Mouse (Mus musculus) E14TG2a.4 (cell line): ENCODE data around the gene Vwa1.
A peak's percentile ranks its signal among the peaks of the same experiment; 100 is the strongest.

Experiments
- CTCF ChIP-seq: conservative IDR thresholded peaks from 2 replicates; pipeline ENCODE4 v1.5.1; 2014; ENCODE audit warnings: low read length
- NANOG ChIP-seq: IDR thresholded peaks from 2 replicates; pipeline ENCODE4 v1.6.1; 2014; ENCODE audit warnings: borderline replicate concordance, low read length, mixed read lengths

- peak; percentile 12; the same call in 1 of the 2 replicates for TF ChIP-seq CTCF
- TF ChIP-seq NANOG = no peak
Observed at GRCm38 (mm10) chr4:155759862-155760612, 14.5 kb downstream of the Vwa1 start.
